Mouse (Mus musculus) layer of hippocampus, adult 18-20 months (tissue): Measurements from ENCODE around the gene Ube4b. TPM values are rescaled to one million over a fixed set of nuclear protein-coding genes. Genes with fewer than 3 reads are reported as not detected.

Experiments
- DNase-seq, 2 experiments: peaks; one replicate each; pipeline ENCODE4 v3.0.0; 2022; ENCODE audit warnings: low spot score in 2 of 2
- total RNA-seq, 2 experiments: library from RNA; stranded (reverse); gene quantifications; 2 replicates each; pipeline ENCODE4 v1.2.3; 2021

Ube4b gene
- total RNA-seq, 2 experiments from 2014 or later = 102 to 108 TPM

DNA sequence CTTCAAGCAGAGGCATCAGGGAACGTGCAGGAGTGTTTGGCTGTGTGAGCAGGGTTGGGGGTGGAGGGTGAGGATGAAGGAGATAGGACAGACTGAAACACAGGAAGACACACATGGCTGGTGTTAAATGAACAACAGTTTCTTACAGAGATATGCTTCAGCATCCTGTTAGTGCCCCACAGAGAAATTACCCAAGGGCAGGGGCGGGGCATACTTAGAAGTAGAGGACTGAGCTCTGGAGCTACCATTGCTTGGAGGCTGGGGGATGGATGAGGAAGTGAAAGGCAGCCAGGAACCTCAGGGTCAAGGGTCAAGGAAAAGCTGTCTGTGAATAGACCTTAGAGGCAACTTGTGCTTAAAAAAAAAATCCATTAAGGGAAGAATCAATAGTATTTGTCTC lies 85.9 kb downstream of the Ube4b start:
- DNase-seq = no peak

DNA sequence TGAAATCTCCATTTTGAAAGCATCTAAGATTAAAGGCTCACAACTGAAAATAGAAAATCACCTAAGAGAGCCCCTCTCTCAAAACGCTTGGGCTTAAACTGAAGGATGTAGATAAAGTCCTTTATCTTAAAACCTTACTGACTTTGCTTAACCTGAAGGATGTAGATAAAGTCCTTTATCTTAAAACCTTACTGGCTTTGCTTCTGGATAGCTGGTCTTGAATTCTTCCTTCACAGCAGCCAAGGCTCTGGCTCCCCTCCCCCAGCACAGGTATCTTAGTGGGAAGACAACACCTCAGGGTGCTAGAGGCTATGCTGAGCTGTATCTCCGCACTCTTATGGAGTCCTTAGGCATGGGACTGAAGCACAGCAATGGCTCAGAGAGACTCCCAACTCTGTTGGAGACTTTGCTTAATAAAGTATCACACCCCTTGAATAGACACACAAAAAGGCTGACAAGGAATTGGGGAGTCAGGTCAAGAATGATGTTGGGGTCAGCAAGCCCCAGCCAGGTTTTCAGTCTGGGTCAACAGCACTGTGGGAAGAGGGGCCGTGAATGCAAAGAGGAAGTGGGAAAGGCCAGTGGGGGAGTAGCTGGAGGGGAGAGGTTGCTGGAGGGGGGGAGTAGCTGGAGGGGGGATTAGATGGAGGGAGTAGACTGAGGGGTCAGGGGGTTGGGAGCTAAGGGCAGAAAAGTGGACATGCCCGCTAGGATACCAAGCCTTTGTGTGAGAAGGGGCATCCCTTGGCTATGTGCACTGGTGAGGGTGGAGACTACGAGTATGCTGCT lies 86.9 kb downstream of the Ube4b start:
- no peak for DNase-seq

DNA sequence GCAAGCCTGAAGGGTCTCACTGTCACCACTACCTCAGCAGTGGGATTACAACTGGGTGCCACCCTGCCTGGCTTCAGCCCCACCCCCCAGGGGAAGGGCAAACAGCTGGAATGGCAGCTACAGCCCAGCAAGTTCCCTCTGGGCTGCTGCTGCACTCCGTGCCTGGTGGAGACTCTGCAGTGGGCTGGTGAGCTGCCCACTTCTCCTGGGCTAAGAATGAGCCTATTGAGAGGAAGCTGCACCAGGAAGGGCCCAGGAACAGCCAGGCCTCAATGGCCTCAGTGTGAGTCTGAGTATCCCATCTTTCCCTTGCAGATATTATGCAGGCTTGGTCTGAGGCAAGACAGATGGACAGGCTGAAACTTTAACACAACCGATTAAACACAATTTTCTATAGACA lies 88.4 kb downstream of the Ube4b start:
- DNase-seq = peak in 1 of 2 experiments; percentile 45

DNA sequence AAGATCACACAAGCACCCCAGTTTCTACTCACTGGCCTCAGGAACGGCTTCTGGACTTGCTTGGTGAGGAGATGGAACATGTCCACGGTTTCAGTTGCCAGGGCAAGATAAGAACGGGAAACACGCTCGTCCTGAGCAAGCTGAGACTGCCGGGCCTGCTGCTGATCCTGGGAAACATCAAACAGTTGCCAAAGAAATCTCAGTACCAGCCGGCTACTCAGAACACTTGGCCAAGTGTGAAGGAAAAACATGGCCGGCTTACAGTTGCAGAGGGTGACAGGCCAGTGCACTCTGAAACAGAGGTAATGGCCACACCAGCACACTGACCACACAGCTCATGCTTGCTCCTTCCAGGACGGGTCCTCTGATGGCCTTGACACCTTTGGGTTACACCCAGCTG lies 89.2 kb downstream of the Ube4b start:
- DNase-seq = no peak

DNA sequence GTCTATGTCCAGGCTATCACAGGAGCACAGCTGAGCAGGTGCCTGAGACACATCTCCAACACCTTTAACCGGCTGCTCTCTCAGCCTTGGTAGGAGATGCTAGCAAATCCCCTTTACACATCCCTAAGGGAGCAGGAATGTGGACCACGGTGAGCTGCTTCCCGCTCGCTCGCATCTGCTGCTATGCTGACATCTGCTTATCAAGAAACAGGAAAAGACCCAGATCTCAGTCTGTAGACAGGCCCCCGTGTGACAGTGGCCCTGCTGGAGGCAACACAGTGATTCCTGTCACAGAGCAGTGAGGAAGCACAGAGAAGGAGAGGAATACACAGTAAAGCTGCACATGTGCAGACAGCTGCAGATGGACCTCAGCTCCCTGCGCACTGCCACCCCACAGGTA lies 90.2 kb downstream of the Ube4b start:
- DNase-seq = no peak

DNA sequence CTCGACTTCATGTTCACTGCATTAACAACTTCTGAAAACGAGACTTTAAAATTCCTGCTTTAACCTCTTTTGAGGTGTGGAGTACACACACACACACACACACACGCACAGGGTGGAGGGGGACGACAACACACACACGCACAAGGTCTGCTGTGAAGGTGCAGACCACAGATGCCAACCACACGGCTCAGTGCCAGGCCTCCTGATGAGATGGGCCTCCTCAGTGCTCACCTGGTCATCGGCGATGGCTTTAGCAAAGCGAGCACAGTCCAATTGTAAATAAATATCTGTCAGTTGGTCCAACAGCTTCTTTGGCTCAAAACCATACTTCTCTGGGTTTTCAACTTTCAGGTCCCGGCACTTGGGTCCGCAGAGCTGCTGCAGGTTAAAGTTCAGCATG lies 91.7 kb downstream of the Ube4b start:
- DNase-seq = no peak

DNA sequence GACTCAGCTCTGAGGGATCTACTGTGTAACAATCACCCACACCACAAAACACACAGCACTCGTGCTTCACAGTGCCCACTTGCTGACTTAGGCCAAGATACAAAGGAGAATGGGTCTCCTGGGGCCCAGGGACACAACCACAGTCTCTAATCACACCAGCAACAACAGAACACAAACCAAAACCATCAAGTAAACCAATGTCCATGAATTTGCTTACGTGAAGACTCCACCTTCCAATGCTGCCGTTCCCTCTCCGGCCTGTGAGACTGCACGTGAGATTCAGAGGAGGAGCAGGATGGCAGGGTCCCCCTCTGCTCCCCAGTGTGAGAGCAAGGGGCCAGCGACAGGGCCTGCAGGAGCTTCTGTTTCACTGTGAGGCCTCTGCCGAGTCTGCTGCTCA lies 93.8 kb downstream of the Ube4b start:
- DNase-seq = no peak

DNA sequence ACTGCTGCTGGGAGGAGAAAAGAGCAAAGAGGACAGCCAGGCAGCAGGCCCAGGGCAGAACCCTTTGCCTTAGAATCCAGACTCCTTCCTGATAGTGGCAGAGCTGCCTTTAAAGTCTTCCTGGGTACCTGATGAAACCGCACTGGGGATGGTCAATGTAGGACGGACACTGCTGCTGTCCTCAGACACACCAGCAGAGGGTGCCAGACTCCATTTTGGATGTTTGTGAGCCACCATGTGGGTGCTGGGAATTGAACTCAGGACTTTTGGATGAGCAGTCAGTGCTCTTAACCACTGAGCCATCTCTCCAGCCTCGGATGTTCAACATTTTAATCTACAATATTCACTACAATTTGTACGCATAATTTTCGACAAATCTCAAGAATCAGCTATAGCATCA lies 96.1 kb downstream of the Ube4b start:
- no peak for DNase-seq

DNA sequence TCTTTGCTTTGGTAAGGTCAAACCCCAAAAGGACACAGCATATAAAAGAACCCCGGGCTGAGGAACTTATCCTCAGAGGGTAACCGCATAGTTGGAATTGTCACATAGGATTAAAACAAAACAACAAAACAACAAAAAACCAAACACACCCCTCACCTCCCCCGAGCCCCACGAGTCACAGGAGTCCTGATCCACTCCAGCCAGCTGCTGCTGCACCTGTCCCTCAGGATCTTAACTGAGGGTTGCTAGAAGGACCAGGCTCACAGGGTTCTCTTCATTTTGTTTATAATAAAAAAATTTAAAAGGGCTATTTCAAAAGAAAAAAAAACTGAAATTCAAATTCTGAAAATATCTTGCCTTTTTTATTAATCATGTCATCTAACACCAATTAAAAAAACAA lies 97.8 kb downstream of the Ube4b start:
- DNase-seq = no peak

DNA sequence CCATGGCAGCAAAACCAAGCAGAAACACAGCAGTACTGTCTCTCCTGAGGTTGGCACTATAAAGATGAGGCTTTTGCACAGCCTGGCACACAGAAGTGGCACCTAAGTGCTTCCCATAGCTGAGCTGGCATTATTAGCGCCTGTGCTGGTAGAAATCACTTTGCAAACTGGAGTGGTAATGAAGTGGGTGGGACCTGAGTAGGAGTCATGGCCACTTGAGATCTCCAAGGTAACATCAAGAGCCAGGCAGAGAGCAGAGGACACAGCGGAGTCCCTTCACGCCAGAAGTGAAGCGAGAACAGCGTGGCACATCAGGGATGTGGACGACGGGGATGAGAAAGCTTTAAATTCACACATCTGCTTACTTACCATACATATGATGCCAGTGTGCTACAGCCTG lies 99.3 kb downstream of the Ube4b start:
- DNase-seq = no peak

DNA sequence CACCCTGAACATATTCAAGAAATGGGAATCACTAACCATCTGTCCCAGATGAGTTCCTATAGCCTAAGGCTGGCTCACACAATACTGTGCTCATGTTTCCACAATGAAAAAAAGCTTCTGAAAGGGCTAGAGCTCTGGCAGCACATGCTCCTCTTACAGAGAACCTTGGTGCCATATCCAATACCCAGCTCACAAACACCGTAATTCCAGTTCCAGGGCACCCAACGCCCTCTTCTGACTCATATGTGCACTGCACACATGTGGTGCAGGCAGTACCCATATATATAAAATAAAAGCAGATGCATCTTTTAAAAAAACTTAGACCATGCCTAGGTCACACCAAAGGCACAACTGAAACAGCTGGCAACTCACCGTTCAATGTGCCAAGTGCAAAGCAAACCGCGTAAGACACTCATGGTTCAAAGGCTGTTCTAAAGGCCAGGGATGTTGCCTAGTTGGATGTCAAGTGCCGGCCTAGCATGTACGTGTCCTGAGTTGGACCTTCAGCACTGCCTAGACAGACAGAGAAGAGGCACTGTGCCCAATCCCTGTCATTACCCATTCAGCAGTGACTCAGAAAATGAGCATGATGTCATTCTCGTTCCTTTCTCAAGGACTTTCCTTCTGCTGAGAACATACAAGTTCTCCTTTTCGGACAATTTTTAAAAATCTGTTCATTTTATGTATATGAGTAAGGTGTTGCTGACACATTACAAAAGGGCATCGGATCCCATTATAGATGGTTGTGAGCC lies 101.0 kb downstream of the Ube4b start:
- DNase-seq = no peak

DNA sequence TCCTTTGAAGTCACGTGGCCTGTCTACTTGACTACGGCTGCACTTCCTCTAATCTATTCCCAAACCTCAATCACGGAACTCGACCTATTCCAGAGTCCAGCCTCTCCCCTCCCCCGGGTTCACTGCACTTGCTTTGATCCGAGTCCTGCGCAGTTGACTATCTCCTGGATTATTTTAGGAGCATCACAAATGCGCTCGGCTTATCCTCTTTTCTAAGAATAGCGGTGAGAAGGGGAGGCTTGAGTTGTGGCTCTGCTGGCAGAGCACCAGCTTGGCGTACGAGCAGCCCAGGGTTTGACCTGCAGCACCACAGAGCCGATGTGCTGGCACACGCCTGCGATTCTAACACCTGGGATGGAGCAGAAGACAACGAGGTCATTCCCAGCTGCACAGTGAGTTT lies 102.8 kb downstream of the Ube4b start:
- no peak for DNase-seq

DNA sequence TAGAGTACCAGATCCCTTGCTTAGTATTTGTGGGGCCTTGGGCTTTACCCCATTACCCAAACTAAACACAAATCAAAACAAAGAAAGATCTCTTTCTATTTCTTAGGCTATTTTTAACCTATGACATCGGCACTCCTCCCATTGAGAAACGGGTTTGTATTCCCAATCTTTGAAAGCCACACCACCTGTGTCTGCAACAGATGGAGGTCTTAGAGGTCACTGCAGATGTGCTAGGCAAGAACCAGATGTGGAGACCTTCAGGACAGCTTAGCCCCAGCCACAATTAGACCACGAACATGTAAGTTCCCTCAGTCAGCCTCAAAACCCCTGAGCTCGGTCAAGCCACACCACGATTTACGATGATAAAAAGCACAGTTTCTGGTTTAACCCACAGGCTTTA lies 103.8 kb downstream of the Ube4b start:
- DNase-seq = no peak

DNA sequence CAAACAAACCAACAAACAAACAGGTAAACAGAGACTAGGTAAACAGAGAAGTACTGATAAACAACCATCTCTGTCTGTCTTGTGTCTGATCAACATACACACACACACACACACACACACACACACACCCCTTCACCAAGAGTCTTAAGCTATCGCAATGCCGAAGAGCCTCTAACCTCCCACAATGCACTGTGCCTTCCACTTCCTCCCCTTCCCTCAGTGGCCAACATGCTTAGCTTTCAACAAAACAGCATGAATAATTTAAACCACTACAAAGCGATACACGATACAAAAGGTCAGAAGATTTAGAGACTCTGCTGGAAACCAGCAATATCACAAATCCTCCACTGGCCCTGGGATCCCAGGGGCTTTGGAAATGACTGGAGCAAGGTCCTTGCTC lies 104.3 kb downstream of the Ube4b start:
- DNase-seq = no peak

DNA sequence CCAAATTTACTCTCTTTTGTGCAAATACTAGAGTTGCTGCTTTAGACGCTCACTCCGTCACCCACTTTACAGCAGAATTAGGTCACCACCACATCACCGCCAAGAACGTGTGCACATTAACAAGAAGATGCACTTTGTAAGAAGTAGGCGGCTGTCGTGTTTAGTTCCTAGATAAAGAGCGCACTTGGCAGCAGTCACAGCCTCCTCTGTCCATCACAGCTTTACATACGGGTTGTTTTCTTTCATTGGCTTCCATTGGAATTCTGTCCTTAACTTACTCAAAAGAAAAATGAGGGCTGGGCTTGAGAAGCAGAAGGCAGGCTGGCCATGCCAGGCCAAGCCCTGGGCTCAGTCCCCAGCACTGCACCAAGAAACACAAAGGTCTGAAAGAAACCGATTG lies 107.5 kb downstream of the Ube4b start:
- DNase-seq = no peak

DNA sequence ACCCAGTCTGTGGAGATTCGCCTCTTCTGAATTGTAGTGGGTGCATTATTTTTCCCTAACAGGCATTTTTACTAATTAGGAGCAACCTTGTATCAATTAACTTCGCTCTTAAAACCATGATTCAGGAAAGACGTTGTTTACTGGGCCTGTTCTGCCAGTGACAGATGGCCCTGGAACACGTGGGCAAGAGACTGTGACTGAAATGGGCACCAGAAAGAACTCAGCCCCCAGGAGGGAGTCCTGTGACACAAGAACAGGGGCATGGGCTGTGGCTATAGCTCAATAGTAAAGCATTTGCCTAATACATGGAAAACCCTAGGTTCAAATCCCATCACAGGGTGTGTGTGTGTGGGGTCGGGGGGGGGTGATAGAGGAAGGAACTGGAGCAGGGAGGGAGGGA lies 109.2 kb downstream of the Ube4b start:
- peak; percentile 62 to 84 for DNase-seq

DNA sequence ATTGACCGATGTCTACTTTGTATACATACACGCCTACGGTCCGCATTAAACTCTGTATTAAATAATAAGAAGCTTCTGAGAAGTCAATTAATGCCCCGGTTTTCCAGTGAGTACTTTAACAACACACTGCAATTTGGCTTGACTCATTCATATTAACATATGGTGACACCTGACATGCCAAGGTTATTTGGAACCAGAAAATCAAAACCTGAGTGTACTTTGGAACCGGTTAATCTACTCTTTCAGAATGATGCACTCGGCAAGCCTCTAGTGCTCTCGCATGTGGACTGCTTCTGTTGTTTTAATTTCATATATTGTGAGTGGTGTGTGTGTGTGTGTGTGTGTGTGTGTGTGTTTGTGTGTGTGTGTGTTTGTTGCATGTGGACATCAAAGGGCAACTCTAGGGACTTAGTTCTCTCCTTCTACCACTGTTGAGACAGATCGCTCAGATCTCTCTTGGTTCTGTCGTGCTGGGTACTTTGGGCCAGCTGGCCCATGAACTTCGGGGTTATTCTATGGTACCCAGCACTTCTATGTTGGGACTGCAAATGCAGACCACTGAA lies 112.2 kb downstream of the Ube4b start:
- no peak for DNase-seq

DNA sequence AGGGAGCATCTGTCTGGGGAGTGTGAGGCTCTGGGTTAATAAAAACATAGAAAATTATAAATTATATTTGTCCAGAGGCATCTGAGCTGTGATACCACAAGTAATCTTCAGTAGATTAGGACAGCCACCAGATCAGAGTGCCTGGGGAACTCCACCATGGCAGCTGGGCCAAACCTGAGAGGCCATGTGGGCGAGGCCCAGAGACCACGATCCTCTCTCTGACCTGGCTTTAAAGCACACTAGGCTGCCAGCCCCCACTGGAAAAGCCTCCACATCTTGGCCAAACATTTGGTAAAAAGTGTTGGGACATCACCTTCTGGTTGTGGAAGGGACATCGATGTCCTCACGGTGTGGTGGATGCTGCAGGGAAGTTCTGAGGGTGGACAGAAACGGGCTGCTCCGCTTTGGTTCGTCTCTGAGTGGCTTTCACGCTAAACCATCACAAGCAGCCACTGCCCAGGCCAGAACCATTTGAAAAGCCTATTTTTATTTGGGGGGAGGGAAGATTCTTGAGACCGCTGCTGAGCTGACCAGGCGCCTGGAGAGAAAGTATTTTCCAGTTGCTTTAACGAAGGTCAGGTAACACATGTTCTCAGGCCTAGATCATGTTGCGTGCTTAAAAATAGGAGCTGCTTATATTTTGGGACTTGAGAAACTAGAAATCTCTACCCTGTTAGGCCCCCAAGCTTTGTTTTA lies 112.8 kb downstream of the Ube4b start:
- DNase-seq = no peak

DNA sequence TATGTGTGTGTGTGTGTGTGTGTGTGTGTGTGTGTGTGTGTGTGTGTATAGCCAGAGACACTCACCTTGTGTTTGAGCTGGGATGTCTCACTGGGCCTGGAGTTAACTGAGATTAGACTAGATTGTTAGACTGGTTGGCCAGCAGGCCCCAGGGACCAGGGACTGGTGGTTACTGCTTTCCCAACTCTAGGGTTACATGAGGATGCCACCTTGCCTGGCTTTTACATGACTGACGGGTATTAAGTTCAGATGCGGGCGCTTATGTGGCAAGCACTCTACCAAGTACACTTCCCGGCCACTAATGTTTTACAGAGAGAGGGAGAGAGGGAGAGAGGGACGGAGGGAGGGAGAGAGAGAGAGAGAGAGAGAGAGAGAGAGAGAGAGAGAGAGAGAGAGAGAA lies 114.6 kb downstream of the Ube4b start:
- DNase-seq = no peak

DNA sequence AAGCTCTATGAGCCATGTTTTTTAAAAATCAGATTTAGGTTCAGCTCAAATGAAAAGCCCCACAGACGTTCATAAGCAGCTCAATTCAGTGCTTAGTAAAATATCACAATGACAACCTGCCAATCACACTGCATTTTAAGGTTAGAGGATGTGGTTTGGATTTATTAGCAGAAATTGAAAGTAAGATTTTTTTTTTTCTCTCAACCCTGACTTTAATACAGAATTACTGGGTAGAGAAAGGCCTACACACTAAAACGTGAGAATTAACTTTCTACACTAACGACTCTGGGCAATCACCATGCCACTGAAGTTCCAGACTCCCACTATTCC lies 118.1 kb downstream of the Ube4b start:
- DNase-seq = no peak

DNA sequence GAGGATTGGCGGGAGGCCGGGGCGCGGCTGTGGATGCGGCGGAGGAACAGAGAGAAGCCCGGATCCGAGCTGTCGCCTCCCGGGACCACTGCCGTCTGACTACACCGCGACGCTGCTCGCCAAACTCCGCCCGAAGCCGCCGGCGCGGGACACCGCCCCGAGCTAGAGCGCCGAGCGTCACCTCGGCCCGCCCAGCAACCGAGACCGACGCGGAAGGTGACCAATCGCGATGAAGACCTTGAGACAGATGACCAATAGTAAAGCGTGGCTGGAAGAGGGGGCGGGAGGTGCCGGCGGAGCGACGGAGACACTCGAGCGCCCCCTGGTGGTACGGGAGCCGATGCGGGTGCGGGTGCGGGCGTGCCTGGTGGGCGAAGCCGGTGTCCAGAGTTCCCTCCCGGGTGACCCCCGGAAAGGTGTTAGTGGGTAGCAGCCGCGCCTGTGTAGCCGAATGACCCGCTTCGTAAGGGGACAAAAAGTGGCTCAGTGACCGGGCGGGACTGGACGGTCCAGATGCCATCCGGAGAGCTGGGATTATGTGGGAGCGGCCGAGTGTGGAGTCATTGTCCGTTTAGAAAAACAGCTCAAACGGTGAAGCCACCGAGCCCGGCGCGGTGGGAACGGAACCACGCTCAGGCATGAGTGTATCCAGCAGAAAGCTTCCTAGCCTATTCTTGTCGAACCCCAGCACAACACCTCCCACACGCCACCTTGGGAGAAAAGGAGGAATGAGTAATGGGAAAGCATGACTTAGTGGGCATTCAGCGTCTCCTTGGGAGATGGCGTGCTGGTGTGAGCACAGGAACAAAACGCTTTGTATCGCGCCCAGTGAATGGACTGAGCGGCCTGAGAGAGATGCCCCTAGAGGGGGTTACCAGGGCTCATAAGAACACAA lies 118.7 kb downstream of the Ube4b start, which contains the start of gene Kif1b:
Kif1b (minus strand) TSS at position 98 of the 895 bp plus-strand sequence.
- peak; percentile 98 to 100 for DNase-seq
